Mouse (Mus musculus) forebrain, embryonic 14.5 days (tissue): ENCODE data around the gene Slc43a2. TPM values are rescaled to one million over a fixed set of nuclear protein-coding genes. Genes with fewer than 3 reads are reported as not detected.

Experiments
- ATAC-seq: fragments of 200-750 bp; cut with Nextera tagmentation; 2 replicates; pipeline ENCODE4 v1.8.0; 2017; ENCODE audit warnings: mild to moderate bottlenecking, moderate library complexity
- DNase-seq: peaks from one replicate; pipeline ENCODE4 v3.0.0-alpha.2; 2015; ENCODE audit warnings: low spot score
- H3K27ac ChIP-seq: fragments of 300-500 bp; sonication (generic); 2 replicates; pipeline ENCODE4 v1.5.1; 2014; ENCODE audit warnings: low read depth, mild to moderate bottlenecking, control low read depth, low read length, moderate library complexity
- H3K27me3 ChIP-seq: fragments of 300-500 bp; sonication (generic); replicated peaks from 2 replicates; pipeline ENCODE4 v1.6.1; 2014; ENCODE audit warnings: low read length, control low read depth, mixed read lengths; ENCODE audit not compliant: control insufficient read depth, insufficient read depth
- H3K36me3 ChIP-seq: fragments of 300-500 bp; sonication (generic); 2 replicates; pipeline ENCODE4 v1.6.1; 2014; ENCODE audit warnings: low read length, control low read depth; ENCODE audit not compliant: control insufficient read depth, insufficient read depth
- H3K4me1 ChIP-seq: fragments of 300-500 bp; sonication (generic); 2 replicates; pipeline ENCODE4 v1.6.1; 2014; ENCODE audit warnings: antibody characterized with exemption, low read length, control low read depth; ENCODE audit not compliant: control insufficient read depth, insufficient read depth
- H3K4me2 ChIP-seq: fragments of 300-500 bp; sonication (generic); 2 replicates; pipeline ENCODE4 v1.6.1; 2014; ENCODE audit warnings: mild to moderate bottlenecking, control low read depth, low read length
- H3K4me3 ChIP-seq: fragments of 300-500 bp; sonication (generic); 2 replicates; pipeline ENCODE4 v1.5.1; 2014; ENCODE audit warnings: low read depth, low read length, control low read depth
- H3K9ac ChIP-seq: fragments of 300-500 bp; sonication (generic); 2 replicates; pipeline ENCODE4 v1.6.1; 2014; ENCODE audit warnings: mild to moderate bottlenecking, low read length, control low read depth, moderate library complexity
- H3K9me3 ChIP-seq: fragments of 300-500 bp; sonication (generic); replicated peaks from 2 replicates; pipeline ENCODE4 v1.6.1; 2016; ENCODE audit warnings: low read length, control low read depth, mixed read lengths; ENCODE audit not compliant: control insufficient read depth
- WGBS: fragments of 180-500 bp; shearing (Covaris S2); extraction: QIAGEN DNeasy Blood & Tissue Kit; methylation state at CpG from one replicate; pipeline ENCODE4 v1.1.7; 2014; 5-methylcytosine and 5-hydroxymethylcytosine counted together
- polyA plus RNA-seq: library from polyadenylated mRNA; unstranded; fragments of >200 nt; fragmentation: Nextera tagmentation; extraction: Ambion mirVana; gene quantifications from 2 replicates; pipeline ENCODE4 v1.2.1, GENCODE M21; 2014

The Slc43a2 gene
- polyA plus RNA-seq, 1 experiment from 2014 or later: 6.5 TPM

DNA sequence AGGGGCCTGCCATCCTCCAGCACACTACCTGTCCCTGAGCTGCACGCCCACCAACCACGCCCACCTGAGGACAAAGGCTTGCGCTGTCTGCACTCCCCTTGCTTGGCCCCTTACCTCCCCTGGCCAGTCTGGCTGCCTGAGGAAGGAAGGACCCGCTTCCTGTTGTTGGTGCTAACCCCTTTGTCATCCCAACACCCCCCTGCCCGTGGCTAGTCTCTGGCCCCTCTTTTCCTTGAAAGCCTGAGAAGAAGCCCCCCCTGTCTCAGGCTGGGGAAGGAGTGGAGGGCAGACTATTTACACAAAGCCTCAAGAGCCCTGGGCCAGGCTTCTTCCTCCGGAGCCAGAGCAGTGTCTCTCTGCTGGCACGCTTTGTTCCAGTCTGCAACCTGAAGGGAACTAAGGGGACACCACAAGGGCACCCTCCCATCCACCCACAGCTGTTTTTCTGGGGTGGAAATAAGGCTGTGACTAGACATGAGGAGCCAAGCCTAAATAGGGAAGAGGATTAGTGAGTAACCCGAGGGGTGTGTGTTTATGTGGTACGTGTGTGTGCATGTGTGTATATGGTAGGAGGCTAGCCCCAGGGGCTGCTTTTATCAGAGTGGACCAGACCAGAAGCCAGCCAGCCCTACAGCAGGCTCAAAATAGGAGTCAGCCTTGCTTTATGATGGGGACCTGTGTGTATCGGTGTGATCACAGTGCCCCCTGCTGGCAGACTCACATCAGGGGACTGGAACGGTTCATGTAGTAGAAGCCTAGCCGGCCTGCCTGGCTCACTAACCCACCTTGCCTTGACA lies 41.6 kb downstream of the Slc43a2 start:
- H3K4me3 ChIP-seq: no peak overlapping the region
- H3K4me1 ChIP-seq: peaks cover 10% of the 10 kb centered on the region
- ATAC-seq (peak; percentile 93), DNase-seq (peak; percentile 94)
- peaks cover 21% of the 10 kb centered on the region for H3K36me3 ChIP-seq
- H3K4me2 ChIP-seq: no peak overlapping the region
- H3K27me3 ChIP-seq: no peaks in the 10 kb centered on the region
- H3K27ac ChIP-seq: peak overlapping the region; percentile 58
- WGBS: 3% methylated on average over 12 of the region's 12 CpGs
- no peaks in the 10 kb centered on the region for H3K9me3 ChIP-seq
- H3K9ac ChIP-seq: peak overlapping the region; percentile 51

DNA sequence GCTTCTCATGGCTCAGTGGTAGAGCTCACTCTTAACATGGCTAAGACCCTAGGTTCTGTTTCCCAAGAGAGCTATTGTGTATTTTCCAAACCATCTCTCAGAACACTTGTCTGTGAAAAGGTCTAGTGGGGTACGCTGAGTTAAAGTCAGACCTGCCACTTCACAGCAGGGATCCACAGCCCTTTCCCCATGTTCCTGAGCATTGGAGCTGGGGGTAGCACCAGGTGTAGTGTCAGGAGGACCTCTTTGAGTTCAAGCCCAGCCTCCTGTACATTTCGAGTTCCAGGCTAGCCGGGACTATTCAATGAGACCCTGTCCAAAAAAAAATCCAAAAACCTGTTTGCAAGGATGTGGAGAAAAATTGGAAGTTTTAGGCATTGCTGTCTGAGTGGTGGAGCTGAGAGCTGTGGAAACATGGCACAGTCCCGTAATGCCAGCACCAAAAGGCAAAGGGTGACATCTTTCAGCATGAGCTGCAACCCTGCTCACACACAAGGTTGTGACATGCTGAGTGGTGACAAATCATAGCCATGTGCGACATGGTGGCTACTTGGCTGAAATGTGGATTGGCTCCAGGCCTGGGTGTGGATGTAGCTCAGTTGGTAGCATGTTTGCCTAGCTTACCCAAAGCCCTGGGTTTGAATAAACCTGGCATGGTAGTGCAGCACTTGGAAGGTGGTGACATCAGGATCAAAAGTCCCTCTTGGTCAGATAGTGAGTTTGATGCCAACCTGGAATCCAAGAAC lies 43.1 kb downstream of the Slc43a2 start:
- Histone ChIP-seq H3K4me2 (no peak overlapping the region), H3K9me3 (no peaks in the 10 kb centered on the region), H3K36me3 (peaks cover 9% of the 10 kb centered on the region), H3K27ac (no peak overlapping the region), H3K27me3 (no peaks in the 10 kb centered on the region), H3K9ac (no peak overlapping the region), H3K4me1 (peaks cover 10% of the 10 kb centered on the region), H3K4me3 (no peak overlapping the region)
- ATAC-seq: no peak
- no peak for DNase-seq
- WGBS: 85% methylated on average over 5 of the region's 5 CpGs

DNA sequence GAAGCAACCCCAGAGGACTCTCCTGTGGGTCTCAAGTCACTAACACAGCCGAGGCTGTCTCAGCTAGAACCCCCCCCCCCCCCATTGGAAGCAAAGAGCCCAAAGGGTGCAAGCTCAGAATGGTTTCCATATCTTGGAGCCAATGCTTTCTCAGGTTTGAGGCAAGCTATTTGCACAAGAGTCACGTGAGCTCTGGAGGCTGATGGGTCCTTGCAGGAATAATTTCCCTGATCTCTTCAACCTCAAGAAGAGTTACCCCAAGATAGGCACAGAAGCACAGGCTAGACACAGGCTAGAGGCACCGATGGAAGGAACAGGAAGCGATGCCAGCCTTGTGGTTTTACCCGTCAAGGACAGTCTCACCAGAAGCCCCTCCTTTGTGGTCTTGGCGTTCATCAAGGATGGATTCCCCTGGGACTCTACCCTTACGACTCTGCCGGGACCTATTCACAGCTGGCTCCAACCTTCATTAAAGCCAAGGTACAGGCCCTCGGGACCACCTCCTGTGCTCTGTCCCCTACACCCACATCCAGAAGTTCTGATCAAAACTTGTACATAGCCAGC lies 44.1 kb downstream of the Slc43a2 start:
- WGBS: 76% methylated on average over 9 of the region's 9 CpGs
- no peak overlapping the region for H3K4me2 ChIP-seq
- no peak overlapping the region for H3K9ac ChIP-seq
- H3K36me3 ChIP-seq: peaks cover 2% of the 10 kb centered on the region; the same call in 1 of the 2 replicates
- H3K27me3 ChIP-seq: no peaks in the 10 kb centered on the region
- H3K4me1 ChIP-seq: peaks cover 10% of the 10 kb centered on the region
- no peaks in the 10 kb centered on the region for H3K9me3 ChIP-seq
- DNase-seq (no peak), ATAC-seq (no peak)
- H3K4me3 ChIP-seq: no peak overlapping the region
- no peak overlapping the region for H3K27ac ChIP-seq

DNA sequence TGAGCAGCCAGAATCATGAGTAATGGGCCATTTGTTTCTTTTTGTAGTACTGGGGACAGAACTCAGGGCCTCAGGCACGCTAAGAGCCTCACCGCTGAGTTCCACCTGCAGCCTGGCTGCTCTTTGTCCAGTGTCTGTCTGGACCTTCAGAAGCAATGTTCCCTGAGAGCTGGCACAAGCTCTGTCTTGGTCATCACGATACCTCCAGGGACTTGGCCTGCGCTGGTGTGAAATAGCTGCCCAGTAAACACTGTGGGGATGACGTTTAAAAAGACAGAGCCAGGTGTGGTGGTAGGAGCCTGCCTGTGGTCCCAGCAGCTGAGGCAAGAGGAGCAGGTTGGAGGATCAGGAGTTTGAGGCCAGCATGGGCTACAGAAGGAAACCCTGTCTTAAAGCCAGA lies 47.1 kb downstream of the Slc43a2 start:
- 87% methylated on average over 5 of the region's 5 CpGs for WGBS
- no peaks in the 10 kb centered on the region for H3K4me1 ChIP-seq
- ATAC-seq: no peak

GRCm38 (mm10) chr11:75581495-75582149 lies 50.1 kb downstream of the Slc43a2 start:
- Histone ChIP-seq H3K27me3 (no peaks in the 10 kb centered on the region), H3K36me3 (no peaks in the 10 kb centered on the region), H3K4me1 (no peaks in the 10 kb centered on the region), H3K27ac (no peak overlapping the region), H3K9me3 (no peaks in the 10 kb centered on the region), H3K4me3 (no peak overlapping the region), H3K9ac (no peak overlapping the region), H3K4me2 (no peak overlapping the region)
- WGBS: 97% methylated on average over 7 of the region's 7 CpGs
- ATAC-seq (no peak), DNase-seq (no peak)

More for the DNA sequence above, 47.1 kb downstream of the Slc43a2 start:
- DNase-seq: no peak
- no peak overlapping the region for H3K4me2 ChIP-seq
- H3K9me3 ChIP-seq: no peaks in the 10 kb centered on the region
- H3K9ac ChIP-seq: no peak overlapping the region
- no peak overlapping the region for H3K27ac ChIP-seq
- H3K36me3 ChIP-seq: no peaks in the 10 kb centered on the region
- no peak overlapping the region for H3K4me3 ChIP-seq
- no peaks in the 10 kb centered on the region for H3K27me3 ChIP-seq

DNA sequence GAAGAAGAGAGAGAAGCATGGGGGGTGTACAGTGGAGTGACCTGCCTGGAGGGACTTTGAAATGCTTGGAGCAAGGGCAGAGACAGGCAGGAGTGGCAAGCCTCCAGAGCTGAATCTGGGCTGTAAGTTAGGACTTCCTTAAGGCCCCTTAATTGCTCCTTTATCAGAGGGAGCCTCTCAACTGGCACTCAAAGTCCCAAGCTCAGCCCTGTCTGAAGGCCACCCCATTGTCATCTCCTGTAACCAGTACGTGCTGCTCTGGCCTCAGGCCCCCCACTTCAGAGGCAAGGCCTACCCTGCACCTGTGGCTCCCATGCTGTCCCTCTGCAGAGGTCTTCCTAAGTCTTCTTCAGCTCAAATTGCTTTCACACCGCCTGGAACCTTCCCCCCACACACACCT lies 52.0 kb downstream of the Slc43a2 start:
- no peak overlapping the region for H3K9ac ChIP-seq
- DNase-seq (no peak), ATAC-seq (no peak)
- H3K4me1 ChIP-seq: no peaks in the 10 kb centered on the region; the same call in 1 of the 2 replicates
- 64% methylated on average over 2 of the region's 2 CpGs for WGBS
- no peak overlapping the region for H3K4me2 ChIP-seq
- H3K36me3 ChIP-seq: no peaks in the 10 kb centered on the region
- no peak overlapping the region for H3K27ac ChIP-seq
- no peaks in the 10 kb centered on the region for H3K9me3 ChIP-seq
- no peaks in the 10 kb centered on the region for H3K27me3 ChIP-seq
- no peak overlapping the region for H3K4me3 ChIP-seq

- H3K4me2 ChIP-seq: no peak overlapping the region
- H3K9me3 ChIP-seq: no peaks in the 10 kb centered on the region
- WGBS: 81% methylated on average over 4 of the region's 4 CpGs
- DNase-seq (no peak), ATAC-seq (no peak)
- peaks cover 9% of the 10 kb centered on the region for H3K4me1 ChIP-seq
- no peaks in the 10 kb centered on the region for H3K36me3 ChIP-seq
- no peaks in the 10 kb centered on the region for H3K27me3 ChIP-seq
- no peak overlapping the region for H3K4me3 ChIP-seq
- H3K27ac ChIP-seq: no peak overlapping the region
- no peak overlapping the region for H3K9ac ChIP-seq
Observed at GRCm38 (mm10) chr11:75585061-75585460, 53.6 kb downstream of the Slc43a2 start.

GRCm38 (mm10) chr11:75585978-75586377 lies 54.5 kb downstream of the Slc43a2 start:
- Histone ChIP-seq H3K27ac (no peak overlapping the region), H3K9me3 (no peaks in the 10 kb centered on the region), H3K4me2 (no peak overlapping the region), H3K9ac (no peak overlapping the region), H3K4me1 (peaks cover 9% of the 10 kb centered on the region), H3K36me3 (no peaks in the 10 kb centered on the region), H3K4me3 (no peak overlapping the region), H3K27me3 (no peaks in the 10 kb centered on the region)
- DNase-seq: no peak
- no peak for ATAC-seq
- 72% methylated on average over 5 of the region's 5 CpGs for WGBS
